In the genomic region with DNA sequence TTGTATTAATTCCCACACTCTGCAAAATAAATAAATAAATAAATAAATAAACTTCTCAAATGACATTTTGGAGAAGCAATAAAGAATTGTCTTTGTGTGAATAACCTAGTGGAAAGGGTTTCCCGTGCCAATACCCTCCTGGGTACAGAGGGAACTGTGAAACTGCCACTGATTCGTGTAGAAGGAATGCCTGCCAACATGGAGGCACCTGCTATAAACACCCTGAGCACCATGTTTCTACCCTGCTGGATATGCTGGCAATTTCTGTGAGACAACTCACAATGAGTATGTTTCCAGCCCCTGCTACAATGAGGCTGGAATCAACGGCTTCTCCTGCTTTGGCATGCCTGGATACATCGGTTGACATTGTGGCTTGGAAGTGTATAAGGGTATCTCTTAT, we compare ENCODE assay signal across 17 mouse cellular contexts.
"Had no signal": no experiment of that assay in that cellular context is flagged by ENCODE, and none has a peak within 500 bp of the region (broad histone marks: within the 10 kb centered on the region; RNA-seq: fewer than 3 reads in every experiment).

No protein-coding gene starts in this region.

- ATAC-seq: liver, embryonic 12.5 days; midbrain, embryonic 16.5 days had no signal

- DNase-seq: kidney, adult 8-10 months; kidney, postnatal 4 days; lung, embryonic 14.5 days; lung, postnatal 10 days; lung, postnatal 4 days; retina, postnatal 1 day; right cerebral cortex, postnatal 4 days; spleen, adult 18-20 months; thymus, adult 2 months; thymus, postnatal 25 days had no signal

- H3K27me3 ChIP-seq: limb, embryonic 15.5 days; liver, embryonic 12.5 days; midbrain, embryonic 12.5 days; neural tube, embryonic 13.5 days; stomach, embryonic 15.5 days had no signal

- H3K4me3 ChIP-seq: limb, embryonic 15.5 days; liver, embryonic 12.5 days; midbrain, embryonic 12.5 days; neural tube, embryonic 13.5 days; stomach, embryonic 15.5 days had no signal

- H3K4me1 ChIP-seq: limb, embryonic 15.5 days; liver, embryonic 12.5 days; midbrain, embryonic 12.5 days; neural tube, embryonic 13.5 days; stomach, embryonic 15.5 days had no signal

- H3K9ac ChIP-seq: limb, embryonic 15.5 days; liver, embryonic 12.5 days; lung, embryonic 14.5 days; midbrain, embryonic 12.5 days; neural tube, embryonic 13.5 days; stomach, embryonic 15.5 days had no signal

- H3K36me3 ChIP-seq: limb, embryonic 15.5 days; liver, embryonic 12.5 days; midbrain, embryonic 12.5 days; neural tube, embryonic 13.5 days; stomach, embryonic 15.5 days had no signal

- H3K9me3 ChIP-seq: limb, embryonic 15.5 days; liver, embryonic 12.5 days; midbrain, embryonic 12.5 days; neural tube, embryonic 13.5 days; stomach, embryonic 15.5 days had no signal

- H3K27ac ChIP-seq: kidney, postnatal 0 days; limb, embryonic 15.5 days; liver, embryonic 12.5 days; midbrain, embryonic 12.5 days; neural tube, embryonic 13.5 days; stomach, embryonic 15.5 days had no signal

- H3K4me2 ChIP-seq: limb, embryonic 15.5 days; liver, embryonic 12.5 days; lung, embryonic 14.5 days; midbrain, embryonic 12.5 days; neural tube, embryonic 13.5 days; stomach, embryonic 15.5 days had no signal
